Mouse (Mus musculus) adrenal gland, postnatal 0 days (tissue): ENCODE data around the gene Fbxl22. TPM values are rescaled to one million over a fixed set of nuclear protein-coding genes. Genes with fewer than 3 reads are reported as not detected.

Experiments used
- polyA plus RNA-seq: library from polyadenylated mRNA; unstranded; fragments of >200 nt; fragmentation: Nextera tagmentation; extraction: Ambion mirVana; gene quantifications from 2 replicates; pipeline ENCODE4 v1.2.1, GENCODE M21; 2015

Fbxl22 gene
- polyA plus RNA-seq, result 0.83 and 0.87 TPM in 2 replicates

DNA sequence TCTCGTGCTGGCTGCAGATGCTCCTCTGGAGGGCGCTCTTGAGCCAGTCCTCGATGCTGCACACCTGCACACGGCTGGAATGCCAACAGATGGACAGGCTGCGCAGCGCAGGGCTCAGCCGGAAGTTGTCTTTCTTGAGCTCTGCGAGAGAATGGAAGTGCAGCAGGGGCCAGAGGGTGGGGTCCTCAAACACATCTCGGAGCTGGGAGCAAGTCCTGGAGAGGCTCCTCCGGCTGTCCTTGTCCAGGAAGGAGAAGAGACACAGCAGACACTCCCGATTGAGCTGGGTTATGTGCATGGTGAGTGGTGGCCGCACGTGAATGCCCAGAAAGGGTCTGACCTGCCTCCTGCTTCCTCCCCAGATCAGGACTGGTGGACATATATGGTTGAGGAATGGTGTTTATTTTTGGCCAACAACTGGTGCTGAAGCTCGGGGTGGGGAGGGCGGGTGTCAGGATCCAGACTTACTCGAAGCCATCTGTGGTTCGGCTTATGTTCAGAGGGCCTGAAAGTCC lies at the start of gene Fbxl22:
Gene Fbxl22 (minus strand): TSS at position 338 of the 515 bp plus-strand sequence.

Other genes with a start within 250 kb of the Fbxl22 start
- gene Herc1, start 164.1 kb downstream of the Fbxl22 start, polyA plus RNA-seq, result 10.1 and 13.3 TPM in 2 replicates
- 31.7 and 36.9 TPM in 2 replicates for gene Usp3, start 78.5 kb upstream of the Fbxl22 start, polyA plus RNA-seq
- 0.46 and 1.5 TPM in 2 replicates for gene Car12, start 199.1 kb upstream of the Fbxl22 start, polyA plus RNA-seq